Mouse (Mus musculus) thymus, postnatal 25 days (tissue): ENCODE results near the gene Prdm15.

ENCODE experiments used
- DNase-seq: peaks from one replicate; pipeline ENCODE4 v3.0.0; 2022

Gene Prdm15

DNA sequence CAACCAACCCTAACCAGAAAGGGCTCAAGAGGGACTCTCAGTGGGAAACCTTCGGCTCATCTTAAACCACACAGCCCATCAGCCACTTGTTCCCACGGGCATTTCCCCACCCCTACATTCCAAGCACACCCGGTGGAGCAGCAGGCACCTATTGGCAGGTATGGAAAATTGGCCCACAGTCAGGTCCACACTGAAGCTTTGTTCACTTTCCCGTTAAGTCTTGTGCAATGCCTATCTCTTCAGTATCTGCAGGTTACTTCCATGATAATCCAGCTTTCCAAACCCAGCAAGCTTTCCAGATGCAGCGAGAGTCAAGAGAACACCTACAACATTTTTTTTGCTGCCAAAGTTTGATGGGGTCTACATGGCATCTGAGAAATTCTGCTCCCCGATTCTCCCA lies 103.2 kb downstream of the Prdm15 start:
- no peak for DNase-seq
